Mouse (Mus musculus) T-helper 1 cell (primary cell): ENCODE data around the gene Atp5s.

Source experiments
- in situ Hi-C: fragments of 300-600 bp; cut with MboI, MseI; formaldehyde crosslinking; loops from one replicate; pipeline ENCODE4 v1.15.1; 2025; ENCODE audit warnings: high pct_unique_total_duplicates

Atp5s gene

GRCm38 (mm10) chr12:69777341-69777730, 52.6 kb downstream of the Atp5s start:
- in situ Hi-C loops: no loop called here

GRCm38 (mm10) chr12:69777957-69778356, 53.2 kb downstream of the Atp5s start:
- in situ Hi-C loops: no loop called here

GRCm38 (mm10) chr12:69781480-69781879, 56.7 kb downstream of the Atp5s start:
- in situ Hi-C loops: no loop called here

GRCm38 (mm10) chr12:69781935-69782650, 57.3 kb downstream of the Atp5s start:
- in situ Hi-C loops: no loop called here

- in situ Hi-C loops: no loop called here
Measured at GRCm38 (mm10) chr12:69783247-69784025, 58.7 kb downstream of the Atp5s start.

GRCm38 (mm10) chr12:69785471-69785870, 60.7 kb downstream of the Atp5s start:
- in situ Hi-C loops: no loop called here

- in situ Hi-C loops: no loop called here
Measured at GRCm38 (mm10) chr12:69788380-69788779, 63.6 kb downstream of the Atp5s start.

- in situ Hi-C loops: no loop called here
Measured at GRCm38 (mm10) chr12:69789766-69790529, 65.2 kb downstream of the Atp5s start.

- in situ Hi-C loops: no loop called here
Measured at GRCm38 (mm10) chr12:69790530-69791505, 66.1 kb downstream of the Atp5s start, which contains the start of gene Cdkl1. Gene Cdkl1 (minus strand): TSS chr12:69791267.
